Mouse (Mus musculus) spleen, adult 2 months (tissue): ENCODE data around the gene Hectd3.

Experiments
- CTCF ChIP-seq: fragments of 200-500 bp; IDR thresholded peaks from 2 replicates; pipeline ENCODE4 v1.5.1; 2011; ENCODE audit warnings: mild to moderate bottlenecking, inconsistent platforms; ENCODE audit not compliant: insufficient read depth, insufficient read length, insufficient replicate concordance; ENCODE audit errors: extremely low read depth
- POLR2A ChIP-seq: fragments of 200-500 bp; IDR thresholded peaks from 2 replicates; pipeline ENCODE4 v1.6.1; 2011; ENCODE audit warnings: low read depth, low read length, inconsistent platforms

- TF ChIP-seq CTCF (no peak), POLR2A (no peak)
Measured at GRCm38 (mm10) chr4:117049485-117049884, 54.4 kb downstream of the Hectd3 start.
